Mouse (Mus musculus): ENCODE measurements around the gene Gm5129.
"Not testable (repeated sequence)": the region's sequence is repeated elsewhere in the genome, so short reads cannot be mapped to it uniquely, and the experiment has no call there.

Gm5129 gene

DNA sequence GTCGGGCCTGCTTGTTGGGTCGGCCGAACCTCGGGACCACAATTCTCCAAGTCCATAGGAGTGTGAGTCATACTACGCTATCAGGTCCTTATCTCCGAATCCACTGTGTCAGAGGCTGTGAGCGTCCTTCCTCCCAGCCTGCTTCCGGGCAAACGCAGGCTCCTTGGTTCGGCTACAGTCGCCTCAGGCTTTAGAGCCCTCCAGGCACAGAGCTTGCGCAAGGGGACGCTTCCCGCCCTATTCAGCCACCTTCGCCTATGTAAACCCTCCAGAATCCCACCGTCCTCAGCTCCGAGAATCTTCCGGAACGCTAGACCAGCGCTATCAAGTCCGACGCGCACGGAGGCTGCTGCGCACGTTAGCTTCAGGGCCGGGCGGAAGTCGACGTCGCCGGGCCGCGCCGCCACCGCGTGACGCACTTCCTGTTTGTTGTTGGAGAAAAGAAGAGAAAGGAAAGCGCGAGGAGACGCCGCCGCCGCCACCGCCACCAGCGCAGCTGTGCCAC, at the start of gene Gm5129, which contains the start of gene Dnajb6:
Gene Gm5129 (minus strand): TSS at position 380 of the 505 bp plus-strand sequence.
Gene Dnajb6 (plus strand): TSS at position 132 of the 505 bp plus-strand sequence.
- DNase-seq: peak; percentile 97 to 98

DNA sequence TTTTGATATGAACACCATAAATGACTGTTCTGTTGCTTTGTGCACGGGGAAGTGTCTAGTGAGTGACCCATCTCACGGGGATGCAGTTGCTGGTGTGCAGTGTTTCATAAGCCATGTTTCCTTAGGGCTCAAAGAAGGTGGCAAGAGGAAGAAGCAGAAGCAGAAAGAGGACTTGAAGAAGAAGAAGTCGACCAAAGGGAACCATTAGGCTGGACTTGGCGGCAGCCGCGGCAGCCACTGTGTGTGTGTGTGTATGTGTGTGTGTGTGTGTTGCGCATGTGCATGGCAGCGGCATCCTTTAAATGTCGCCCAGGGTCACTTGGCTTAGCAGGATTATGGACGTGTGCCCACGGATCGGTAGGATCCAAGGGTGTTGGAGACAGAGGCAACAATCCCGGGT, 49.2 kb upstream of the Gm5129 start:
- DNase-seq: not testable (repeated sequence)

DNA sequence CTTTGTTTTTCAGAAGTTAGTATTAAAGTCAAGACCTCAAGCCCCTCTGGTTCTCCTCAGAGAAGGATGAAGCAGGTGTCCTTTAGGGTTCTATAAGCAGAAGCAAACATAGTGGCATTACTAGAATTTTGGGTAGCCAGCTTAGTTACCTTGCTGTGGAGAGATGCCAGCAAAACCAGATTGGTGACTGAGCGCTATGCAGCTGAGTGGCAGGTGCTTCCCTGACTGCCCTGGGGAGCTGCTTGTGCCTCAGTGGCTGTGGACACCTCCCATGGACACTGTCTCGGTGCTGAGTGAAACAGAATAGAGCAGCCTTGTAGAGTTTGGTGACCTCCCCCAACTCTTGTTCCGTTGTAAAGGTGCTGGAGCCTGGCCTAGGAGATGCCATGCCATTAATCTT, 46.5 kb upstream of the Gm5129 start:
- DNase-seq: peak in 1 of 2 experiments; percentile 51

DNA sequence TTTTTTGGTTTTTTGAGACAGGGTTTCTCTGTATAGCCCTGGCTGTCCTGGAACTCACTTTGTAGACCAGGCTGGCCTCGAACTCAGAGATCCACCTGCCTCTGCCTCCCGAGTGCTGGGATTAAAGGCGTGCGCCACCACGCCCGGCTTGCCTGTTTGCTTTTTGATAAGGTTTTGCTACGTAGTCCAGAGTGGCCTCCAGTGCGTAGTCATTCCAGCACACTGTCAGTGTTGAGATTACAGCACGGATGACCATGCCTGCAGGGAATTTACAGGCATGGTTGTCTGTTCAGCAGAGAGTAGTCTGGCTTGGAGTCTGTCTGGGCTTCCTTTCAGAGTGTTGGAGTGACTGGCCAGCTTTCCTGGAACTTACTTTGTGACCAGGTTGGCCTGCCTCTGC, 44.0 kb upstream of the Gm5129 start:
- not testable (repeated sequence) for DNase-seq

DNA sequence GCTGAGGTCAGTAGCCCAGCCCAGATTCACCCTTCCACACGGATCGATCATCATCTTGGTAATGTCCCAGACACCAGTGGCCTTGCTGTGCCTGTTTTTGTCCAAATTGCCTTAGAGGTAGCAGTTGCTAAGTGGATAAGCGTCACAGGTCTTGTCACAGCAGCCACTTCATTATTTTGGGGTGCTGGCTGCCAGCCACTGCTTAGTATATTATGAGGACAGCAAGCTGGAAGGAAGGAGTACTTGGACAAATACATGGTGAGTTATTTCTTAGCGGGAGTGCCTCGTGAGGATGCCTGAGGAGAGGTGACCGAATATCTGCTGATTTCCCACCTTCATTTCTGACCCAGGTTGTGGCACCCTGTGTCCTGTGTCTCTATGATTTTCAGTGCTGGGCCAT, 42.3 kb upstream of the Gm5129 start:
- peak in 1 of 2 experiments; percentile 29 for DNase-seq

DNA sequence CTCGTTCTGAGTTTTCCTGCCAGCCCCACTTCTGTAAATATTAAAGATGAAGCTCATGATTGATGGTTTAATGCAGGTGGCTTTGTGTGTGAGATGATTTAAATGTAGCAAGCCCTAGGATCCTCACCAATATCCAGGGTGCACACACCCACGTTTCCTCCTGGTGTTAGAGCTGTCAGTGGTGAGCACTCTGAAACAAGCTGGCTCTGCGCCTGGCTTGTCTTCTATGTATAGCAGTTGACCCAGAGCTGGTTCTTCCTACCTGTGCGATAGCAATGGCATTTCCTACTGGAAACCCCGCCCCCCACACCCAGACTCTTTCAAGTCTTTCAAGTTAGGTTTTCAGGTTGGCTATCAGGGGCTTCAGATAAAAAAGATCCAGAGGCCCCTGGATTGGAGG, 39.7 kb upstream of the Gm5129 start:
- peak; percentile 54 to 62 for DNase-seq

DNA sequence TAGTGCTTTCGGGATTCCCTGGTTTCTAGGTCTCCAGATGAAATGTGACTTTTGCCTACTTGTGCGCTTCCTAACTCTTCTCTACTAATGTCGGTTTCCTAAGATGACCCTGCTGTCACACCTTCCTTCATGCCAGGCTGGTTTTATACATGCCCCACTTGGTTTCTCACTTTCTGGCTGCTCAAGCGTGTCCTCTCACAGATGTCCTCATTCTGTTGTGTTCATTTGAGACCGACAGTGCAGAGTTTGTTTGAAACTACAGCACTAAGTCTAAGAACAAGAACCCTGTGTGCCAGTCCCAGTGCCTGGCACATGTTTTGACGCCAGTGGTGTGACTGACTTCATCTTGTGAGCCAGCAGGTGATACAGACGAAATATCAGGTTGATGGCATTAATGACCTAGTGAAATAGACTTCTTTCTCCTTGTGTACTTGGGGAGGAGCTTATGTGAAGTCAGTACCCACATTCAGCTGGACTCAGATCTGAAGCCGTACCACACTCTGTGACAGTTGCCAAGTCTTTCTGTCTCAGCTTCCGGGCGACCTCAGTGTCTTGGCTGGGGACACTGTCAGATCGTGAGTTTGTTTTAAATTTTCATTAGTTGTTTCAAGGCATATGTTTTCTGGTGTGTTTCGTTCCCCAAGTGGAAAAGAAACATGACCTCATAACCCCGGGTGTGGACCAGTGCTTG, 37.9 kb upstream of the Gm5129 start:
- DNase-seq: peak in 1 of 2 experiments; percentile 36

DNA sequence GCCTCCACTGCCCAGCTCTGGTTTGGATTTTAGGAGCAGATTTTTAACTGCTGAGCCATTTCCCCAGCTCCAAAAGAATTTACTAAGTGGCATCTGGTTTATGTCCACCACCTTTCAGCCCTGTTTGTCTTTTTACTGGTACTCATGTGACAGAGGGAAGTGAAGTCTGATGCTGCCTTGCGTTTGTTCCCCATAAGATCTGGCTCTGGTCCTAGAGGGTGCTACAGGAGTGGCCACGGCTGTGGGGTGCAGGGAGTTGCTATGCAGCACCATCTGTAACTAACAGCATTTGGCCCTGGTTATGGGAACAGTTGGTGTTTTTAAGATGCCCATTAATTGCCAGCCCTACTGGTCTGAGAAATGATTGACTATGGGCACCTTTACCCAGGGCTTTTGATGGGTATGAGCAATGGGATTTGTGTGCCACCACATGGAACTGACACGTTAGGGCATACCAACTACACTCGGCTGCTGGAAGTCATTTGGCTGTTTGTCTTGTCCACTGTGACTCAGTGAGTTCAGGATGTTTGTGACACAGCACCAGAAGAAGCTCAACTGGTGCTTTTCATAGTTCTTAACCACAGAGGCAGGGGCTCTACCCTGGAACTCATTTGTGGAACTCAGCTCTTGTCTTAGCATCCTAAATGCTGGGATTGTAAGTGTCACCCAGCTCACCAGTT, 37.1 kb upstream of the Gm5129 start:
- peak; percentile 73 to 79 for DNase-seq

DNA sequence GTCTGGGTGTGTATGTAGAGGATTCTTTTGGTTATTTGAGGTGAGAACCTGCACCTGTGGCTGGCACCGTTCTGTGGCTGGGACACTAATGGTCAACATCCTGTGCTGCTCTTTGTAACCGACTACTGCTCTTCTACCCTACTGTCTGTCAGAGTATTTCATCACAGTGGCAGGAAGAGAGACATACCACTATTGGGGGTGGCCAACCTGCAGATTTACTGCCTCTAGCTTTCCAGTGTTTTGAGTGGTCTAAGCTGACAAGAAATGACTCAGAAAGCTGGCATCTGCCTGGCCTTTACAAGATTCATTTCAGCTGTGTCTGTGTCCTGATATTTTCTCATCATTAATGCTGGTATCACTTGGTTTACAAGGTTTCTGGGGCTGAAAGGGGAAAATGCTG, 36.3 kb upstream of the Gm5129 start:
- no peak for DNase-seq

DNA sequence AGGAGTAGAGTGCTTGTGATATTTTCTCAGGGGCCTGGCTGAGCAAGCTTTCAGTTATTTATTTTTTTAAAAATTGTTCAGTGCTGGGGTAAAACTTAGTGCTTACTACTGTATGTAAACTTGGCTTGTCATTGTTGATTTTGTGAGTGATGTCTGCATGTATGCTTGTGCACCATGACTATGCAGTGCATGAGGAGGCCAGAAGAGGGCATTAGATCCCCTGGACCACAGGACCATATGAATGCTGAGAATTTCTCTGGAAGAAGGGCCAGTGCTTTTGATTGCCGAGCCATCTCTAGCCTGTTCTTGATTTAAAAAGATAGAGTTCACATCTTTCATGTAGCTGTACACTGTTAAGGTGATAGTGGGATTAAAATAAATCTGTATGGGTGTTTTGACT, 35.2 kb upstream of the Gm5129 start:
- no peak for DNase-seq

DNA sequence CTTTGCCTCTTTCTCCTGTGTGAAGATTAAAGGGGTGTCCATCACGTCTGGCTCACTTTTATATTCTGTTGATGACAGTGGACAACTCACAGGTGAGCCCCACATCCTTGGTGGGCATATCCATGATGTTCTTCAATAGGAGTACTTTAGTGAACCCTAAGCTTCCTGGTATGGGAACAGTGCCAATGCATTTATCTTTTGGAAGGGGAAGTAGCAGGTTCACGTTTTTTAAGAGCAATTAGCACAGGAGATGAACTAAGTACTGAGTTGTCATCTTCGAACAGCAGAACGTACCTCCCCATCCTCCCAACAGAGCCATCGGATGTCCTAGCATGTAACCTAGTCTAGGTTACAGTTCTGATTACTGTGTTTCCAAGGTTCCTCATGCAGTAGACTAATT, 23.6 kb upstream of the Gm5129 start:
- DNase-seq: no peak

DNA sequence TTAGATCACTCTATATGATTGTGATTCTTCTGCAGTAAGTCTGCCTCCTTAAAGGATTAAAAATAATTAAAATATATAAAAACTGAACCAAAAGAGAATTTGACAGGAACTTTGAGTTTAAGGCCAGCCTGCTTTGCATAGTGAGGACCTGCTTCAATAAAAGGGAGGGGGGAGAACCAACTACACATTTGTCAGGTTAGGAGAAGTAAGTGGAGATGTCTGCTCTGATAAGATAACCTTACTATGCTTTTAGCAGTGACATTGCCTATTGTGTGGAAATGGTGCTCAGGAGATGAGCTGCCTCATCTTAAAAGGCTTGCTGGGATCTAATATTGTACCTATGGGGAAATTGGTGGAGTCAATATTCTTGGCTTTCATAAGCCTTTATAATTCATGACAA, 17.2 kb upstream of the Gm5129 start:
- no peak for DNase-seq

DNA sequence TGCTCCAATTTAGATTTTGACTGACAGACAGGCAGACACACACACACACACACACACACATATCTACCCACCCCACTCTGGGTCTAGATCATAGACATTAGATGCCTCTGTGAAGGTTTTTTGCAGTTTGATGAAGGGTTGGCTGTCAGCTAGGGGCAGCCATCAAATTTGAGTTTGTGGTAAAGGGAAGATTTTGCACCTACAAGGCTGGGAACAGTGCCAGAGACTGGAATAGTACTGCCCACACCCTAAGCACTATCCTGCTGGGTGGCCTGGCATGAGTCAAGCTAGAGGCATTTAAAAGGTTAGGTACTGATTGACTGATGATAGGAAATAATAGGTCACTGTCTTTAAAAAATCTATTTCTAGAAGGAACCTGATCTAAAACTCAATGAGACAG, 15.6 kb upstream of the Gm5129 start:
- peak; percentile 56 to 60 for DNase-seq

DNA sequence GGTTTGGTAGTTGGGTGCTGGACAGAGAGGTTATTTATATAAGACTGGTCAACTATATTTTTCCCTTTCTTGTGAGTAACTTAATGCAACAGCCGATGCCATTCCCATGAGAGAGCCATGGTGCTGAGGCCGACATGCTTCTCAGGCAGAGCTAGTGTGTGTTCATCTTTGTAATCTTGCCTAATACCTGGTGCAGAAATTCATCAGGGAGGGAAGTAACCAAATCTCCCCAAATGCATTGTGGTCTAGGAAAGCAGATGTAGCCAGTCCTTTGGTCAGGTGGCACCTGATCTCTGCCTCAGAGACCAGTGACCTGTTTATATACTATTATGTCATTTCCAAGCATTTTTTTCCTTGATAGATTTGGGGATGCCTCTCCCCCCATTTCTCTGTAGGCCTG, 11.9 kb upstream of the Gm5129 start:
- no peak for DNase-seq

DNA sequence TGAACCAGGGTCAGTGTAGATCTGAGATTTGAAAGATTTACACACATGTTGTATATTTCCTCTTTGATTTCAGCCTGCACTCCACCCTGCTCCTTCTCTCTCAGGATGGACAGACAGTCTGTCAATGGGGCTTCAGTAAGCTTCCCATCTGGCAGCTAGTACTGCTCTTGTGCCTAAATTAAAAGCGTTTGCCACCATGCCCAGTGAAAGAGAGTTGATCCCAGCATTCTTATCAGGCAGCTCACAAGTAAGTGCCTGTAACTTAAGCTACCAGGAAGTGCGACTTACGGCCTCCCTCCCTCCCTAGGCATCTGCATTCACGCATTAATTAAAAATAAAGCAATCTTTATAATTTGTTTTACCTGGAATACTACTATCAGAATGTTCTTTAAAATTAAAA, 5.4 kb upstream of the Gm5129 start:
- no peak for DNase-seq

DNA sequence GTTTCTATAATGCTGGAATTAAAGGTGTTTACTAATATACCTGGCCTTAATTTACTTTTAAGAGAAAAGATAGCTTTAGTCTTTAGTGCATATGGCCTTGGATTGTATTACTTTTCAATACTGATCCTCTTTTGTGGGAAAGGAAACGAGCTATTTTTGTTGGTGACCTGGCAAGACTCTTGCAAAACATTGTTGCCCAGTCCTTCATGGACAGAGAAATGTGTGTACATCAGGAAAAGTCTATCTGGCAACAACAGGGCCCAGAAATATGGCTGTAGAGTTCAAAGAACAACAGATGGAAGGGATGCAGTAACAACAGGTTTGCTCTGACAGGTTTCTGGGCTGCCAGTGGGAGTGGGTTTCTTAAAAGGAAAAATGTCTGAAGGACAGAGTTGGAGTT, 4.9 kb upstream of the Gm5129 start:
- no peak for DNase-seq

DNA sequence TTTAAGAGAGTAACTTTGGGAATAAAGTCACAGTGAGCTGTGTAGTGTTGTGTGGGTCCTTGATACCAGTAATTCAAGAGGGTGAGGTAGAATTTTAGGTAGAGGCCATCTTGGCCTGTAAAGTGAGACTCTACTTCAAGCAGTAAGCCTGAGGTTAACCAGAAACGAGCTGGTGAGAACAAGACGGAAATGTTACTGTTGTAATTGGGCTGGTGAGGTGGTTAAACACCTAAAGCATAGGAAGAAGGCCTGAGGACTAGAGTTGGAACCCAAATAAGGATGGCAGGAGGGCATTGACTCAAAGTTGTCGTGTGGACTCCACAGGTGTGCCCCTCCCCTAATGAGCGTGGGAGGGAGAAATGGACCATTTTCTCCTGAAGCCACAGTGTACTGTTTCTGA, 2.3 kb upstream of the Gm5129 start:
- no peak for DNase-seq

DNA sequence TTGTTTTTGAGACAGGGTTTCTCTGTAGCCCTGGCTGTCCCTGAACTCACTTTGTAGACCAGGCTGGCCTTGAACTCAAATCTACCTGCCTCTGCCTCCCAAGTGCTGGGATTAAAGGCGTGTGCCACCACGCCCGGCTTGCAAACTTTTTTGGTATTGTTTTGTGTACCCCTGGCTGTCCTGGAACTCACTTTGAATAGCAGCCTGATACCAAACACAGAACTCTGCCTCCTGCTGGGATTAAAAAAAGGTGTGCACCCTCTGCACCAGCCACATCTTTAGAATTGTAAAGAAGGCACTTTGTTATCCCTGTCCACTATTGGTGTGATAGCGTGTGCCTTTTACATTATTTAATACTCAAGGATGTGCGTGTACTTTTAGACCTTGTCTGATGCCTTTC, 1.7 kb upstream of the Gm5129 start:
- DNase-seq: no peak

DNA sequence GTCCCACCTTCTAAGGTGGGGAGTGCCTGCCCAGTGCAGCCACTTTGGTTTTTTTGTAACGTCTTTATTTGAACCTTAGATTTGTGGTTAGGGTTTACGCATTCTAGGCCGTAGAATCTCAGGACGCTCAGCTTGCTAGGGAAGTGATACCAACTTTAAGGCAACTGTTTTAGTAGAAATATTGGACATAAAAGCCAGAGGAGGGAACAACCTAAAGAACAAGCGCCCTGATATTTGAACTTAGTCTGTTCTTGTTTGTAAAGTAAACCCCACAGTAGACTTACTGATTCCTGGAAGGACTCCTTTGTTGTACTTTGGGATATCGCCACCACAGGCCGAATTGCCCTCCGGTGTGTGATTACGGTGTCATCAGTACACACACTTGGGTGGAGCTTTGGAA, 1.2 kb upstream of the Gm5129 start:
- DNase-seq: no peak

DNA sequence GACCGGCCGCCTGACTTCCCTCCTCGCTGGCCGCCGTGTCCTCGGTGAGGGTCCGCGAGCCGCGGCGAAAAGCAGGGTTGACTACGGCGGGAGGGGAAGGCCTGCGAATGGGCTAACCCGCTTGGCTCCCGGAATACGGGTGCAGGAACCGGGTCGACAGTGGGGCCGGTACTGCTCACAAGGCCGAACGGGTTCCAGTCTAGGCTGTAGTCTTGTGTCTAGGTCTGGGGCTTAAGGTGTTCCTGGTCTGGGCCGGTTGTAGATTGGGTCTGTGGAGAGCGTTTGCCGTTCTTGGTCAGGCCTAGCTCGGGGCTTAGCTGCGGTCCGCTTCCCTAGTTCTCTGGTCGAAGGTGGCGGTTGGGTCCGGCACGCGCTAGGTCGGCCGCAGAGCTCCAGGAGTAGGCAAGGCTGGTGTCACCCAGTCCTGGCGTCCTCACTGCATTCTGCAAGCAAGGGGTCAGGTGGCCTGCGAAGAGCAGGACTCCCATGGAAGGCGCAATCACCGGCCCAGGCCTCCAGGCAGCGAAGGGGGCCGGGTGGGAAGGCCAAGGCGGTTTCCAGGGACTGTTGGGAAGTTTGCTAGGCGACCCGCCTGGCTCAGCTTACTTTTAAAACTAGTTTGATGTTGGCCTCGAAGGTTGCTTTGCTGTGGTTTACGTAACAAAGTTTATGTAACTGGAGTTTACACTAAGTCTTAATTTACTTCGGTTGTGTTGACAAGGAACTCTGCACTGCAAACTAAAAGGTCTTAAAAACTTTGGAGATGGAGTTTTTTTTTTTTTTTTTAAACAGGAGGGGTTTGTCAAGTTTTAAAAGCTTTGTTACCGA, 551 bp upstream of the Gm5129 start:
- no peak for DNase-seq

DNA sequence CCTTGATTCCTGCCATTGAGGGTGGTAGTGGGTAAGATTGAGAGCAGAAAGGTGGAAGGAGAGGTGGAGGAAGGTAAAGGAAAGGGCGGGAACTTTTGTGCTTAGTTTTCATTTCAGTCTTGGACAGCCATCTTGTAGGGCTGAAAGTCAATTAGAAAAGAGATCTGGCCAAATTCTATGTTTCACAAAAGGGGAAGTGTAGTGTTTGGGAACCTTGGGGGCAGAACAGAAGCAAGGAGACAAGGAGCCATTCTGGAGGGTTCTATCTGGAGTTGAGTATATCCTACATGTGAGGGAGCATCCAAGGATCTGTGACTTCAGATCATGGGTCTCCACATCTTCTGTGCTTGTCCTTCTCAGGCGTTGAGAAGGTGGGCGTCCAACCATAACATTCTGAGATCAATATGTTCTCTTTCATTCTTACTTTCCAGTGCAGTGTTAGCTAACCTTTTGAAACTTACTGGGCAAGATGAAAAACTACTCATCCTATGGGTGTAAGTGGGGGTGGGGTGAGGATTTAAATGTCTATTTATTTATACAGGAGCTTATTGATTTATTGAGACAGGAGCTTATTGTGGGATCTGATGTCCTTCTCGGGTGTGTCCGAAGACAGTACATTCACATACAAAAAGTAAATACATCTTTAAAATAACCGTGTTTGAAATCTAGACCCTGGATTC, 765 bp downstream of the Gm5129 start:
- peak in 1 of 2 experiments; percentile 31 for DNase-seq

DNA sequence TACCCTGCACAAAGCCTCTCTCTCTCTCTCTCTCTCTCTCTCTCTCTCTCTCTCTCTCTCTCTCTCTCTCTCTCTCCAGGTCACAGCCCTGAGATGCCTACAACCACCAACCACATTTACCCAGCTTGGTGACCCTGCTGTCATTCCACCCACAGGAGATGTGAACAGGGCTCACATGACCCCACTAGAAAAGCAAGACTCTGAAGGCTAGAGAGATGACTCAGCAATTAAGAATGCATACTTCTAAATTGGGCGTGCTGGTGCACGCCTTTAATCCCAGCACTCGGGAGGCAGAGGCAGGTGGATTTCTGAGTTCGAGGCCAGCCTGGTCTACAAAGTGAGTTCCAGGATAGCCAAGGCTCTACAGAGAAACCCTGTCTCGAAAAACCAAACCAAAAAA, 9.7 kb downstream of the Gm5129 start:
- not testable (repeated sequence) for DNase-seq

DNA sequence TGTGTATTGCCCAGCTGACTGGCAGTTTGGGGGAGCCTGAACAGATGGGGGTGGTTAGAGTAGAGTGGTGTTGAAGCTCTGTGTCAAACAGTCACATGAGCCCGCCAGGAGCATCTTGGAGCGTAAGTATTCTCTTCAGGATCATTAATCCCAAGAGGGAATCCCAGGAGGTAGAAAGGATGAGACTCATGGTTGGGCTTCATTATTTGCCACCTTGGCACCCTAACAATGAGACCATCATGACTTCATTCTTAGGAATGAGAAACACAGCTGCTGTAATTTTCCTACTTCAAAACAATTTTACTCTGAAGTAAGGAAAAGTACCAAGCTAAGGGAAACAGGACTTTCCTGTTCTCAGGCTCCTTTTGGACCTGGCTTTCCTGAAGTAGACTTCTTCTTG, 10.4 kb downstream of the Gm5129 start:
- DNase-seq: no peak
